Mouse (Mus musculus) spleen, adult 12 weeks (tissue): Measurements from ENCODE around the gene Nek9.

Experiments
- DNase-seq: peaks from one replicate; pipeline ENCODE4 v3.0.0; 2022; ENCODE audit warnings: low spot score

Gene Nek9

GRCm38 (mm10) chr12:85263190-85263589 is 76.0 kb downstream of the Nek9 start:
- no peak for DNase-seq

- DNase-seq = no peak
Measured at GRCm38 (mm10) chr12:85262489-85262888, 76.7 kb downstream of the Nek9 start.

- DNase-seq = no peak
Measured at GRCm38 (mm10) chr12:85257008-85257639, 82.0 kb downstream of the Nek9 start.

- no peak for DNase-seq
Measured at GRCm38 (mm10) chr12:85256074-85256751, 82.9 kb downstream of the Nek9 start.

- no peak for DNase-seq
Measured at GRCm38 (mm10) chr12:85252083-85252482, 87.1 kb downstream of the Nek9 start.
